In the genomic region with DNA sequence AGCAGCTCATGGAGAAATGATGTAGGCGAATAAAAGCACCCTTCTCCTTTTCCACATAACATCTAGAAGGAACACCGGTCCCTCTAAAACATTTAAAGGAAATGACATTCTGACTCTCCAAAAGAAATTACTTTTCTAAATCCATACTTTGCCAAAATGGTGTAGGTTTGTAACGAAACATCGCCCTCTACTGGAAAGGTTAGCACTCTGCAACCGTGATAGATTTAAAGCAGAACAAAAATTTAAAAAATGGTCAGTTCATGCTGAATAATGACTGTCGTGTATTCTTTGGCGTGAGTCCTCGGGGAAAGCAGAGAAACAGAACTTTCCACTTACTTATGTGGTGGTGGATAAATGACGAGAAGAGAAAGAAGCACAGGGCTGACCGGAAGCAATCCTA, we compare ENCODE assay signal across 9 mouse cellular contexts. TPM values are rescaled to one million over a fixed set of nuclear protein-coding genes. Genes with fewer than 3 reads are reported as not detected.
DNase-seq lines count a peak whose midpoint lies in the region; ATAC-seq and TF ChIP-seq lines count a peak whose summit lies in the region.
"Had no signal": no experiment of that assay in that cellular context is flagged by ENCODE, and none has a peak within 500 bp of the region (broad histone marks: within the 10 kb centered on the region; RNA-seq: fewer than 3 reads in every experiment).

No protein-coding gene starts in this region.

- H3K9ac ChIP-seq in liver, postnatal 0 days (replicated peaks): no peak overlapping the region
- no peak overlapping the region for H3K9ac ChIP-seq in kidney, embryonic 15.5 days
- H3K9ac ChIP-seq: heart, embryonic 15.5 days had no signal

- peak; percentile 75 for TF ChIP-seq CTCF in liver, postnatal 0 days (IDR thresholded peaks at IDR 0.05; ENCODE audit: low read depth)

- ATAC-seq in liver, postnatal 0 days: no peak
- no peak for ATAC-seq in kidney, embryonic 15.5 days (replicated peaks; ENCODE audit: low FRiP score)

- WGBS in liver, postnatal 0 days (ENCODE audit: insufficient replicate concordance): 16% methylated on average over 10 of the region's 10 CpGs
- 11% methylated on average over 10 of the region's 10 CpGs for WGBS in kidney, embryonic 15.5 days

- no peak for TF ChIP-seq POLR2A in myocyte (IDR thresholded peaks at IDR 0.05; ENCODE audit: insufficient read length, low read depth)

- H3K4me3 ChIP-seq in liver, postnatal 0 days (ENCODE audit: low read depth, low read length): no peak overlapping the region
- H3K4me3 ChIP-seq in kidney, embryonic 15.5 days (replicated peaks): no peak overlapping the region
- H3K4me3 ChIP-seq in myocyte: no peak overlapping the region
- H3K4me3 ChIP-seq: heart, embryonic 15.5 days had no signal

- no peak for TF ChIP-seq EP300 in liver, postnatal 0 days (IDR thresholded peaks at IDR 0.05; ENCODE audit: low read depth)

- H3K79me2 ChIP-seq in myocyte (ENCODE audit: control insufficient read depth, insufficient read depth): no peaks in the 10 kb centered on the region

- no peaks in the 10 kb centered on the region for H3K36me3 ChIP-seq in liver, postnatal 0 days (replicated peaks; ENCODE audit: insufficient read depth, low read length)
- no peaks in the 10 kb centered on the region for H3K36me3 ChIP-seq in kidney, embryonic 15.5 days
- peaks cover 2% of the 10 kb centered on the region for H3K36me3 ChIP-seq in myocyte (ENCODE audit: control insufficient read depth, insufficient read depth)
- H3K36me3 ChIP-seq: heart, embryonic 15.5 days had no signal

- H3K27ac ChIP-seq in liver, postnatal 0 days (ENCODE audit: low read depth): no peak overlapping the region
- H3K27ac ChIP-seq in kidney, embryonic 15.5 days: no peak overlapping the region
- H3K27ac ChIP-seq: heart, embryonic 15.5 days had no signal

- peak; percentile 6 to 35 for DNase-seq in adrenal gland, postnatal 36 days
- DNase-seq in adrenal gland, postnatal 4 days (ENCODE audit: low spot score in 2 of 2): no peak
- no peak for DNase-seq in liver, postnatal 0 days
- no peak for DNase-seq in liver
- peak; percentile 84 for DNase-seq in embryo, embryonic 10 days (ENCODE audit: low spot score)
- DNase-seq in urinary bladder, postnatal 10 days (ENCODE audit: low spot score): no peak

- no peak overlapping the region for H3ac ChIP-seq in myocyte (ENCODE audit: control insufficient read depth, insufficient read length)

- H3K9me3 ChIP-seq in liver, postnatal 0 days (ENCODE audit: low read length): no peaks in the 10 kb centered on the region
- no peaks in the 10 kb centered on the region for H3K9me3 ChIP-seq in kidney, embryonic 15.5 days (replicated peaks)
- H3K9me3 ChIP-seq: heart, embryonic 15.5 days had no signal

- no peaks in the 10 kb centered on the region for H3K27me3 ChIP-seq in liver, postnatal 0 days (ENCODE audit: insufficient read depth, low read length)
- 0 out of 2 replicates have a peak, but pooled peaks cover 2% of the 10 kb centered on the region for H3K27me3 ChIP-seq in kidney, embryonic 15.5 days
- no peaks in the 10 kb centered on the region for H3K27me3 ChIP-seq in myocyte (ENCODE audit: control insufficient read depth, insufficient read depth, insufficient read length)
- H3K27me3 ChIP-seq: heart, embryonic 15.5 days had no signal

- H3K4me1 ChIP-seq in liver, postnatal 0 days (ENCODE audit: insufficient read depth): no peaks in the 10 kb centered on the region
- H3K4me1 ChIP-seq in kidney, embryonic 15.5 days: peaks cover 18% of the 10 kb centered on the region
- H3K4me1 ChIP-seq: heart, embryonic 15.5 days had no signal

- H3K4me2 ChIP-seq in liver, postnatal 0 days (ENCODE audit: low read depth, low read length): no peak overlapping the region
- peak overlapping the region; percentile 24; the same call in 1 of the 2 replicates for H3K4me2 ChIP-seq in kidney, embryonic 15.5 days
- H3K4me2 ChIP-seq in myocyte (ENCODE audit: low read depth): peak overlapping the region; percentile 27
- H3K4me2 ChIP-seq: heart, embryonic 15.5 days had no signal

TF ChIP-seq in myocyte, 11 proteins besides CTCF, POLR2A, EP300 and RAD21:
- no peak for TF ChIP-seq SRF (IDR thresholded peaks at IDR 0.05; ENCODE audit: control insufficient read depth, insufficient read length, low read depth)
- TF ChIP-seq MYOG (IDR thresholded peaks at IDR 0.05; ENCODE audit: control insufficient read depth in 1 of 3, insufficient read depth in 1 of 3, insufficient read length in 2 of 3, low read depth in 2 of 3): no peak
- TF ChIP-seq CEBPB (IDR thresholded peaks at IDR 0.05; ENCODE audit: insufficient read depth, poor library complexity, severe bottlenecking): no peak
- TF ChIP-seq USF1 (IDR thresholded peaks at IDR 0.05; ENCODE audit: low read depth): no peak
- no peak for TF ChIP-seq MAX (IDR thresholded peaks at IDR 0.05; ENCODE audit: low read depth)
- no peak for TF ChIP-seq MYOD1 (IDR thresholded peaks at IDR 0.05; ENCODE audit: control insufficient read depth in 1 of 3, insufficient read length in 2 of 3, low read depth in 2 of 3)
- no peak for TF ChIP-seq REST (IDR thresholded peaks at IDR 0.05; ENCODE audit: insufficient read depth, insufficient read length)
- no peak for TF ChIP-seq E2F4 (IDR thresholded peaks at IDR 0.05; ENCODE audit: insufficient read depth)
- no peak for TF ChIP-seq TCF3 (IDR thresholded peaks at IDR 0.05; ENCODE audit: insufficient read length, low read depth)
- TF ChIP-seq TCF12 (IDR thresholded peaks at IDR 0.05; ENCODE audit: insufficient read depth, poor library complexity, severe bottlenecking): no peak
- TF ChIP-seq POLR2AphosphoS2 (IDR thresholded peaks at IDR 0.05; ENCODE audit: insufficient read length, low read depth): no peak

RNA-seq across cellular contexts. Expression of gene Arl14ep, which starts 18.6 kb away (rescaled TPM):
- 10 to 100 TPM; 29.3 to 32.9 TPM for total RNA-seq in adrenal gland, postnatal 36 days (2021)
- 10 to 100 TPM; 49.4 to 49.7 TPM for total RNA-seq in adrenal gland, postnatal 4 days (2021)
- 6.9 and 8.5 TPM in 2 replicates for polyA plus RNA-seq in liver, postnatal 0 days (2015; fragmentation: Nextera tagmentation; extraction: Ambion mirVana)
- 49.9 TPM in 2 replicates for polyA plus RNA-seq in kidney, embryonic 15.5 days (2015; fragmentation: Nextera tagmentation; extraction: Ambion mirVana)
- 25.7 TPM for polyA plus RNA-seq in myocyte (2012; fragmentation: generic; extraction: Trizol)

Comparison
In these comparisons a context has a peak if more than half of its experiments do, and no peak if none do; other contexts are left out.
1. DNase-seq: peak in adrenal gland, postnatal 36 days (2 of 2) and embryo, embryonic 10 days (single experiment); none in adrenal gland, postnatal 4 days (0 of 2), liver, postnatal 0 days (single experiment), liver (single experiment) and urinary bladder, postnatal 10 days (single experiment).